Mouse (Mus musculus) limb, embryonic 11.5 days (tissue): ENCODE measurements around the gene Trrap. TPM values are rescaled to one million over a fixed set of nuclear protein-coding genes. Genes with fewer than 3 reads are reported as not detected.
A peak's percentile ranks its signal among the peaks of the same experiment; 100 is the strongest.

Experiments
- ATAC-seq: fragments of 200-750 bp; cut with Nextera tagmentation; 2 replicates; pipeline ENCODE4 v1.8.0; 2017; ENCODE audit warnings: low read depth; ENCODE audit not compliant: insufficient number of reproducible peaks, low FRiP score, low TSS enrichment
- DNase-seq: peaks from one replicate; pipeline ENCODE4 v3.0.0-alpha.2; 2015; ENCODE audit warnings: low spot score
- H3K27ac ChIP-seq: fragments of 300-500 bp; sonication (generic); replicated peaks from 2 replicates; pipeline ENCODE4 v1.5.1; 2014; ENCODE audit warnings: low read depth, mild to moderate bottlenecking, low read length
- H3K27me3 ChIP-seq: fragments of 300-500 bp; sonication (generic); 2 replicates; pipeline ENCODE4 v1.6.1; 2014; ENCODE audit warnings: mild to moderate bottlenecking, low read length, mixed read lengths; ENCODE audit not compliant: control insufficient read depth, insufficient read depth
- H3K36me3 ChIP-seq: fragments of 300-500 bp; sonication (generic); 2 replicates; pipeline ENCODE4 v1.6.1; 2014; ENCODE audit warnings: mild to moderate bottlenecking, low read length, moderate library complexity, mixed read lengths; ENCODE audit not compliant: control insufficient read depth, insufficient read depth
- H3K4me1 ChIP-seq: fragments of 300-500 bp; sonication (generic); 2 replicates; pipeline ENCODE4 v1.6.1; 2014; ENCODE audit warnings: low read length, mixed read lengths; ENCODE audit not compliant: control insufficient read depth, insufficient read depth
- H3K4me2 ChIP-seq: fragments of 300-500 bp; sonication (generic); 2 replicates; pipeline ENCODE4 v1.6.1; 2014; ENCODE audit warnings: low read depth, mild to moderate bottlenecking, moderate library complexity; ENCODE audit not compliant: severe bottlenecking
- H3K4me3 ChIP-seq: fragments of 300-500 bp; sonication (generic); 2 replicates; pipeline ENCODE4 v1.5.1; 2014; ENCODE audit warnings: low read depth, low read length
- H3K9ac ChIP-seq: fragments of 300-500 bp; sonication (generic); 2 replicates; pipeline ENCODE4 v1.6.1; 2014; ENCODE audit warnings: mild to moderate bottlenecking, low read length
- H3K9me3 ChIP-seq: fragments of 300-500 bp; sonication (generic); 2 replicates; pipeline ENCODE4 v1.6.1; 2016; ENCODE audit warnings: low read length; ENCODE audit not compliant: control insufficient read depth
- WGBS: fragments of 180-500 bp; shearing (Covaris S2); extraction: QIAGEN DNeasy Blood & Tissue Kit; methylation state at CpG from one replicate; pipeline ENCODE4 v1.1.7; 2014; 5-methylcytosine and 5-hydroxymethylcytosine counted together
- polyA plus RNA-seq: library from polyadenylated mRNA; unstranded; fragments of >200 nt; fragmentation: Nextera tagmentation; extraction: Ambion mirVana; gene quantifications from 2 replicates; pipeline ENCODE4 v1.2.1, GENCODE M21; 2014

Gene Trrap
- polyA plus RNA-seq, 1 experiment from 2014 or later = 105 TPM

DNA sequence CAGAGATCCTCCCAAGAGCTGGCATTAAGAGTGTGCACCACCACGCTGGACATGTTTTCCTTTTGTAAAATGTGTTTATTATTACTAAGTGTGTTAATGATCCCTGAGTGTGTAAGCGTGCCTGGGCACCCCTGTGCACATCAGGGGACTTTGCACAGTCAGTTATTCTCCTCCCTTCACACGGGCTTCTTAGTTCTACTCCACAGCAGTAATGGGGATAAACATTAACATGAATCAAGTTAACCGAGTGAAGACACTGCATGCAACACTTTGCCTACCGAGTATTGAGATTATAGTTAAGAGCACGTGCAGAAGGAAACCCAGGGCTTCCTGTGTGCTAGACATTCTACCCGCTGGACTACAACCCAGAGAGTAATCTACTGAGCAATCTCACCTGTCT lies 1.5 kb upstream of the Trrap start:
- Histone ChIP-seq H3K4me2 (no peak overlapping the region), H3K4me1 (peaks cover 8% of the 10 kb centered on the region), H3K27me3 (peaks cover 16% of the 10 kb centered on the region), H3K4me3 (no peak overlapping the region), H3K9ac (no peak overlapping the region), H3K9me3 (no peaks in the 10 kb centered on the region), H3K27ac (no peak overlapping the region), H3K36me3 (peaks cover under 1% of the 10 kb centered on the region; the same call in 1 of the 2 replicates)
- 80% methylated on average over 7 of the region's 7 CpGs for WGBS
- no peak for DNase-seq
- no peak for ATAC-seq

DNA sequence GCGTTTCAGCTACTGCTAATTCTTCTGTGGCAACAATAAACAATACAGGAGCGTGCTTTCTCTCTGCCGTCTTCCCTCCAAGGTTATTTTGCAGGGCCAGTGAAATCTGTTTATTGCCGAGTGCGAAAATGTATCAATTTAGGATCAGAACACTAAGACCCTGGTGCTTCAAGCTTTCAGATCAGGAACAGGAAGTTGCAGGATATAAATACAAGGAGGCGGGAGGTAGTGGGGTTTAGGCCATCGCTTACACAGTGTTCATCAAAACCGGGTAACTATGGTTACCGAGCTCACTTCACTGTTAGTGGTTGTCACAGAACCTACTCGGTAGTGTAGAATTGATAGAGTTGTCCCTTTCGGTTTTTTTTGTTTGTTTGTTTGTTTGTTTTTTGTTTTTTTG lies 886 bp upstream of the Trrap start:
- no peak for DNase-seq
- peaks cover 8% of the 10 kb centered on the region for H3K4me1 ChIP-seq
- H3K27ac ChIP-seq = no peak overlapping the region
- H3K9ac ChIP-seq = no peak overlapping the region
- peaks cover 11% of the 10 kb centered on the region for H3K27me3 ChIP-seq
- H3K36me3 ChIP-seq = peaks cover 3% of the 10 kb centered on the region; the same call in 1 of the 2 replicates
- no peak overlapping the region for H3K4me2 ChIP-seq
- no peaks in the 10 kb centered on the region for H3K9me3 ChIP-seq
- H3K4me3 ChIP-seq = no peak overlapping the region
- ATAC-seq = no peak
- 91% methylated on average over 11 of the region's 11 CpGs for WGBS

DNA sequence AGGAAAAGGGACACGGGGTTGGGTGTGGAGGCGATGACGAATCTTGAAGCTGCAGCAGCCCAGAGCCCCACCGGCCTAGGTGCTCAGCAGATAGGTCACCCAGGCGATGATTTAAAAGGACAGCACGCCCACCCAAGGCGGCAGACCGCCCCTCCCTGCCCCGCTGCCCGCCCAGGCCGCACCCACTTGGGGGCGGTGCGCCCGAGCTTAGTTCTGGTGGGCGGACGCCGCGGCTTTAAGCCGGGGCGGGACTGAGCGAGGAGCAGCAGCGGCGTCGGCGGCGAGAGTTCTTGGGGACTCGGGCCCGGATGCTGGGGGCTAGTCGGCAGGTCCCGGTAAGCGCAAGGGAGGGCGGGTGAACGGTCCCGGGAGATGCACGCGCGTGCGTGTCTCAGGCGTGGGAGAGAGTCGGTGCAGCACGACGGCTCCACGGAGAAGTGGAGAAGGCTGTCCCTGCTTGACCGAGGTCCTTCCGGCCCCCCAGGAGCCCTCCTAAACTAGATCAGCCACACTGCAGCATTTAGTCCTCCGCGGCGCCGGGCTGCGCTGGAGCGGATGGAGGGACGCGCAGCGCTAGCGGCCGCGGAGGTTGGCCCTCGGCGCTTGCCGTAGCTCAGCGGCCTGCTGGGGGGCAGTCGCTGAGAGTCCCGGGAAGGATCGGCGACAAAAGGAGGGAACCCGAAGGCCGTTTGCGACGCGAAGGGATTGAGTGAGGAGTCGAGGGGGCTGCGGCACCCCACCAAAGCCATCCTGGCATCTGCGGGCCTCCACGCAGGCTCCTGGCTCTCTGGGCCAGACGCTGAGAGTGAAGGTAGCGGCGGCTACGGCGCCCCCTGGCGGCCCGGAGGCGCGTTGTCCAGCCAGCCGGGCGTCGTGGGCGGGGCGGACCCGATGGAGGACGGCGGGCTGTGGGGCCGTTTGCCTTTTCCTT lies 644 bp downstream of the Trrap start:
- Histone ChIP-seq H3K9ac (peak overlapping the region; percentile 89), H3K27ac (peak overlapping the region; percentile 89), H3K4me3 (peak overlapping the region; percentile 78), H3K4me1 (peaks cover 8% of the 10 kb centered on the region), H3K9me3 (no peaks in the 10 kb centered on the region), H3K27me3 (no peaks in the 10 kb centered on the region), H3K36me3 (peaks cover 6% of the 10 kb centered on the region; the same call in 1 of the 2 replicates), H3K4me2 (peak overlapping the region; percentile 78)
- DNase-seq (peak; percentile 92), ATAC-seq (peak; percentile 93)
- 0% methylated on average over 92 of the region's 92 CpGs for WGBS

DNA sequence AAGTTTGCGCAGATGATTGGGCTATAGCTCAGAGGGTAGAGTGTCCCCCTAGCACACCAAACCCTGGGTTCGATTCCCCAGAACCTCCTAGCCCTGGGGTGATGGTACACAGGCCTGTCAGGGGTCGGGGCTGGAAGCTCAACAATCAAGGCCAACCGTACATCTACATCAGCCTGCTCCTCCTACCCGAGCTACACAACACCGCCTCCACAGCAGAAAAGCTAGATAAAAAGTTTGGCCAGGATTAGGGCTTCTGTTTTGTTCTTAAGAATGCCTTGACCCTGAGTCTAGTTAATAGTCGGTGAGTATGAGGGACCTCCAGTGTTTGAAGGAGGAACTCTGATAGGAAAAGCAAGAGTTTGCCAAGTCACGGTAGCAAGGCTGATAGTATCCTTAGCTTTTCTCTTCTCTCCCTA lies 1.5 kb downstream of the Trrap start:
- WGBS = 34% methylated on average over 8 of the region's 8 CpGs
- DNase-seq = no peak

DNA sequence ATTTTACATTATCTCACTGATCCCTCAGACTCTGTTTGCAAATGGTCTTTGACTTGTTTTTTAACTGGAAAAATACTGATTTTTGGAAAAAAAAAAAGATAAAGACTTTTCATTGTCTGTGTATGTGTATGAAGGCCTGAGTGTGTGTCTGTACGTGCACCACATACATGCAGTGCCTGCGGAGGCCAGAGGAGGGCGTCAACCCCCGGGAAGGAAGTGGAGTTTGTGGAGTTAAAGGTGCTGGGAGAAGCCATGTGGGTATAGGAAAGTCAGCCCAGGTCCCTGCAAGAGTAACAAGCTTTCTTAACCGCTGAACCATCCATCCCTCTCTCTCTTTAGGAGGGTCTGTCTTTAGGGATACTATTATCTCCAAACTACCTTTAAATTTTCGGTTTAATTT lies 5.7 kb downstream of the Trrap start:
- ATAC-seq (no peak), DNase-seq (no peak)
- no peak overlapping the region for H3K4me2 ChIP-seq
- 92% methylated on average over 6 of the region's 6 CpGs for WGBS
- peaks cover 14% of the 10 kb centered on the region; the same call in 1 of the 2 replicates for H3K36me3 ChIP-seq
- H3K9me3 ChIP-seq = no peaks in the 10 kb centered on the region
- H3K27me3 ChIP-seq = no peaks in the 10 kb centered on the region
- H3K27ac ChIP-seq = no peak overlapping the region
- H3K4me3 ChIP-seq = no peak overlapping the region
- peaks cover 8% of the 10 kb centered on the region for H3K4me1 ChIP-seq
- H3K9ac ChIP-seq = no peak overlapping the region

More for the DNA sequence above, 1.5 kb downstream of the Trrap start:
- Histone ChIP-seq H3K9ac (peak overlapping the region; percentile 89), H3K4me1 (peaks cover 8% of the 10 kb centered on the region), H3K27ac (no peak overlapping the region), H3K4me2 (peak overlapping the region; percentile 78), H3K4me3 (peak overlapping the region; percentile 78), H3K36me3 (peaks cover 8% of the 10 kb centered on the region; the same call in 1 of the 2 replicates), H3K9me3 (no peaks in the 10 kb centered on the region), H3K27me3 (no peaks in the 10 kb centered on the region)
- 0 out of 2 replicates have a peak, but pooled peaks have one; percentile 11 for ATAC-seq

DNA sequence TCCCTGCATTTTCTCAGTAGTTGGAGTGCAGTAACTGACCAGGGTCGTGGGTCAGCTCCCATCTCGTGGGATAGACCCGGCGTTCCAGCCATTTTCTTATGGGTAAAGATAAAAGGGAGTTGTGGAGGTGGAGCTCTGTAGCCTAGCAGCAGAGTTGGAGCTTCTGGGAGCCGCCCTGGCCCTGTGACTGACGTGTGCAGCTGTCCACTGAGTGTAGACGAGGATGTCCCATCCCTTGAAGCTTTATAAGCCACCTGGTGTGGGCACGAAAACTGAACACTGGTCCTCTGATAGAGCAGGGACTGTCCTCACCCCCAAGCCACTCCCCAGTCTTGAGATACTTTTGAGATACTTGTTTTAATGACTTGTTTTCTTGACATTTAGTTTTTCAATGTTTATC lies 13.1 kb downstream of the Trrap start:
- 84% methylated on average over 8 of the region's 8 CpGs for WGBS
- H3K4me2 ChIP-seq = no peak overlapping the region
- no peaks in the 10 kb centered on the region for H3K27me3 ChIP-seq
- H3K9ac ChIP-seq = no peak overlapping the region
- no peaks in the 10 kb centered on the region for H3K9me3 ChIP-seq
- DNase-seq = no peak
- no peak for ATAC-seq
- H3K27ac ChIP-seq = no peak overlapping the region
- peaks cover 37% of the 10 kb centered on the region for H3K36me3 ChIP-seq
- H3K4me3 ChIP-seq = no peak overlapping the region
- no peaks in the 10 kb centered on the region for H3K4me1 ChIP-seq

DNA sequence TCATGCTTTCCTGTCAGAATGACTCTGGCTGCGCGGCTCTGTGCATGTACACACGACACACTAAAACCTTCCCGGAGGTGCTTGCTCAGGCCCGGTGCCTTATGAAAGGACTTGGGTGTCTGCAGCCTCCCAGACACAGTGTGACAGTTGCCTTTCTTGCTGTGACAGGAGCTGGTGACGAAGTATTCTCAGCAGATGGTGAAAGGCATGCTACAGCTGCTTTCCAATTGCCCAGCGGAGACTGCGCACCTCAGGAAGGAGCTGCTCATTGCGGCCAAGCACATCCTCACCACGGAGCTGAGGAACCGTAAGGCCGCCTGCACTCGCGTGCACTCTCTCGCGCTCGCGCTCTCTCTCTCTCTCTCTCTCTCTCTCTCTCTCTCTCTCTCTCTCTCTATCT lies 18.9 kb downstream of the Trrap start:
- WGBS = 96% methylated on average over 18 of the region's 18 CpGs
- Histone ChIP-seq H3K36me3 (peaks cover 54% of the 10 kb centered on the region), H3K9me3 (no peaks in the 10 kb centered on the region), H3K4me3 (no peak overlapping the region), H3K27ac (no peak overlapping the region), H3K4me2 (no peak overlapping the region), H3K27me3 (no peaks in the 10 kb centered on the region), H3K9ac (no peak overlapping the region), H3K4me1 (no peaks in the 10 kb centered on the region)
- ATAC-seq = no peak
- no peak for DNase-seq

DNA sequence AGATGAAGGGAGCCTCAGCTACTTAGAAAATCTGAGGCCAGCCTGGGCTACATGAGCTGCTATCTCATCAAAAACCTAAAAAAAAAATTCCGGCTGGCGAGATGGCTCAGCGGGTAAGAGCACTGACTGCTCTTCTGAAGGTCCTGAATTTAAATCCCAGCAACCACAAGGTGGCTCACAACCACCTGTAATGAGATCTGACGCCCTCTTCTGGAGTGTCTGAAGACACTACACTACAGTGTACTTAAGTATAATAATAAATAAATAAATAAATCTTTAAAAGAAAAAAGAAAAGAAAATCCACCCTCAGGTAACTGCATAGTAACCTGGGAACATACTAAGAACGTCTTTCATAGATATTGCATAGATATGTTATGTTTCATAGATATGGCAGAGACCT lies 25.8 kb downstream of the Trrap start:
- H3K4me3 ChIP-seq = no peak overlapping the region
- H3K9me3 ChIP-seq = no peaks in the 10 kb centered on the region
- DNase-seq (no peak), ATAC-seq (no peak)
- no peaks in the 10 kb centered on the region for H3K4me1 ChIP-seq
- H3K9ac ChIP-seq = no peak overlapping the region
- WGBS = 88% methylated on average over 5 of the region's 5 CpGs
- H3K27ac ChIP-seq = no peak overlapping the region
- no peak overlapping the region for H3K4me2 ChIP-seq
- no peaks in the 10 kb centered on the region for H3K27me3 ChIP-seq
- peaks cover 59% of the 10 kb centered on the region for H3K36me3 ChIP-seq
